Mouse (Mus musculus): ENCODE results near the gene Chchd6. TPM values are rescaled to one million over a fixed set of nuclear protein-coding genes. Genes with fewer than 3 reads are reported as not detected.
A peak's percentile ranks its signal among the peaks of the same experiment; 100 is the strongest.

Gene Chchd6
- polyA plus RNA-seq, 1 experiment from 2014 or later: 168 TPM

GRCm38 (mm10) chr6:89569370-89569769 lies 26.1 kb downstream of the Chchd6 start:
- Histone ChIP-seq H3K4me3 (replicated peaks; ENCODE audit: low read length) (no peak overlapping the region), H3K9ac (replicated peaks; ENCODE audit: low read depth, low read length) (no peak overlapping the region), H3K4me1 (replicated peaks; ENCODE audit: control insufficient read depth, insufficient read depth, low read length) (no peaks in the 10 kb centered on the region), H3K36me3 (ENCODE audit: control insufficient read depth, insufficient read depth) (0 out of 2 replicates have a peak, but pooled peaks cover 2% of the 10 kb centered on the region), H3K27ac (ENCODE audit: low read length) (no peak overlapping the region), H3K27me3 (replicated peaks; ENCODE audit: control insufficient read depth, insufficient read depth, low read length) (no peaks in the 10 kb centered on the region), H3K4me2 (ENCODE audit: low read length) (no peak overlapping the region), H3K9me3 (ENCODE audit: control insufficient read depth, low read length) (no peaks in the 10 kb centered on the region)
- no peak for ATAC-seq
- WGBS: 72% methylated on average over 4 of the region's 4 CpGs

GRCm38 (mm10) chr6:89566740-89567139 lies 28.7 kb downstream of the Chchd6 start:
- Histone ChIP-seq H3K27me3 (replicated peaks; ENCODE audit: control insufficient read depth, insufficient read depth, low read length) (no peaks in the 10 kb centered on the region), H3K9me3 (ENCODE audit: control insufficient read depth, low read length) (no peaks in the 10 kb centered on the region), H3K27ac (ENCODE audit: low read length) (no peak overlapping the region), H3K4me3 (replicated peaks; ENCODE audit: low read length) (no peak overlapping the region), H3K36me3 (ENCODE audit: control insufficient read depth, insufficient read depth) (0 out of 2 replicates have a peak, but pooled peaks cover 2% of the 10 kb centered on the region), H3K4me1 (replicated peaks; ENCODE audit: control insufficient read depth, insufficient read depth, low read length) (no peaks in the 10 kb centered on the region), H3K4me2 (ENCODE audit: low read length) (no peak overlapping the region), H3K9ac (replicated peaks; ENCODE audit: low read depth, low read length) (no peak overlapping the region)
- WGBS: 46% methylated on average over 4 of the region's 4 CpGs
- no peak for ATAC-seq

DNA sequence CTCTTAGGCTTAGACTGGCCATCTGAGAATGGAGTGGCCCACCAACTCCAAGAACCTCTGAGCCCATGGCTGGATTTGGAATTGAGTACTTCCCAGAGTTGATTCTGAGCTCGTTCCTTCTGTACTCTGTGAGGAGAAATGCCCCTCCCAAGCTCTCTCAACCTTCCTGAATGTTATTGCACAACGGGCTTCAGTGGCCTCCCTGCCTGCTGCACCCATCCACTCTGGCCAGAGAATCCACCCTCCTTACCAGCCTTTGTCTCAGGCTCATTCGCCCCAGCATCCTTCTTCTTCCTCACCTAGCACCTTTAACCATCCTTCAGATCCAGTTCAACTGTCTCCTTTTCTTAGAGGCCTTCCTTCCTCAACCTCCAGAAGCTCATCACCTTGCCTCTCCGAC lies 32.1 kb downstream of the Chchd6 start:
- Histone ChIP-seq H3K4me3 (replicated peaks; ENCODE audit: low read length) (no peak overlapping the region), H3K36me3 (ENCODE audit: control insufficient read depth, insufficient read depth) (0 out of 2 replicates have a peak, but pooled peaks cover 2% of the 10 kb centered on the region), H3K4me1 (replicated peaks; ENCODE audit: control insufficient read depth, insufficient read depth, low read length) (no peaks in the 10 kb centered on the region), H3K27me3 (replicated peaks; ENCODE audit: control insufficient read depth, insufficient read depth, low read length) (no peaks in the 10 kb centered on the region), H3K27ac (ENCODE audit: low read length) (no peak overlapping the region), H3K4me2 (ENCODE audit: low read length) (no peak overlapping the region), H3K9me3 (ENCODE audit: control insufficient read depth, low read length) (no peaks in the 10 kb centered on the region), H3K9ac (replicated peaks; ENCODE audit: low read depth, low read length) (no peak overlapping the region)
- WGBS: 84% methylated on average over 4 of the region's 4 CpGs
- no peak for ATAC-seq

DNA sequence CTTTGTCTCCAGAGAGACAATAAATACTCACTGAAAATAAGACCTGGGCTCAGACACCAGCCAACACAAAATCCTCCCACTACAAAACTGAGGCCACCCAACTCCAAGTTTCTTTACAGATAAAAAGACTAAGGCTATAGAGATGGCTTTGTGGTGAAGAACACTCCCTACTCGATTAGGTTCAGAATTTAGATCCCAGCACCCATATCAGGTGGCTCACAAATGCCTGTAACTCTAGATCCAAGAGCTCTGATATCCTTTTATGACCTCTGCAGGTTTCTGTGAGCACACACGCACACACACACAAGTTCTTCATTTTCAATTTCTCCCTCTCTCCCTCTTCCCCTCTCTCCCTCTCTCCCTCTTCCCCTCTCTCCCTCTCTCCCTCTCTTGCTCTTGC lies 34.6 kb downstream of the Chchd6 start:
- no peak for ATAC-seq
- 77% methylated on average over 2 of the region's 2 CpGs for WGBS
- Histone ChIP-seq H3K9ac (replicated peaks; ENCODE audit: low read depth, low read length) (no peak overlapping the region), H3K27me3 (replicated peaks; ENCODE audit: control insufficient read depth, insufficient read depth, low read length) (no peaks in the 10 kb centered on the region), H3K9me3 (ENCODE audit: control insufficient read depth, low read length) (no peaks in the 10 kb centered on the region), H3K4me3 (replicated peaks; ENCODE audit: low read length) (no peak overlapping the region), H3K4me2 (ENCODE audit: low read length) (no peak overlapping the region), H3K4me1 (replicated peaks; ENCODE audit: control insufficient read depth, insufficient read depth, low read length) (no peaks in the 10 kb centered on the region), H3K27ac (ENCODE audit: low read length) (no peak overlapping the region), H3K36me3 (ENCODE audit: control insufficient read depth, insufficient read depth) (no peaks in the 10 kb centered on the region)

GRCm38 (mm10) chr6:89557654-89558053 lies 37.8 kb downstream of the Chchd6 start:
- 75% methylated on average over 4 of the region's 4 CpGs for WGBS
- H3K4me3 ChIP-seq (replicated peaks; ENCODE audit: low read length): no peak overlapping the region
- no peaks in the 10 kb centered on the region for H3K27me3 ChIP-seq (replicated peaks; ENCODE audit: control insufficient read depth, insufficient read depth, low read length)
- ATAC-seq: no peak
- H3K9ac ChIP-seq (replicated peaks; ENCODE audit: low read depth, low read length): no peak overlapping the region
- no peak overlapping the region for H3K4me2 ChIP-seq (ENCODE audit: low read length)
- H3K4me1 ChIP-seq (replicated peaks; ENCODE audit: control insufficient read depth, insufficient read depth, low read length): peaks cover 4% of the 10 kb centered on the region
- no peak overlapping the region for H3K27ac ChIP-seq (ENCODE audit: low read length)
- no peaks in the 10 kb centered on the region for H3K36me3 ChIP-seq (ENCODE audit: control insufficient read depth, insufficient read depth)
- no peaks in the 10 kb centered on the region for H3K9me3 ChIP-seq (ENCODE audit: control insufficient read depth, low read length)

GRCm38 (mm10) chr6:89556566-89556965 lies 38.9 kb downstream of the Chchd6 start:
- 38% methylated on average over 7 of the region's 7 CpGs for WGBS
- no peak for ATAC-seq
- H3K36me3 ChIP-seq (ENCODE audit: control insufficient read depth, insufficient read depth): no peaks in the 10 kb centered on the region

GRCm38 (mm10) chr6:89555971-89556370 lies 39.5 kb downstream of the Chchd6 start:
- ATAC-seq: no peak
- no peak overlapping the region for H3K4me3 ChIP-seq (replicated peaks; ENCODE audit: low read length)
- H3K9ac ChIP-seq (replicated peaks; ENCODE audit: low read depth, low read length): no peak overlapping the region
- H3K9me3 ChIP-seq (ENCODE audit: control insufficient read depth, low read length): no peaks in the 10 kb centered on the region
- H3K27me3 ChIP-seq (replicated peaks; ENCODE audit: control insufficient read depth, insufficient read depth, low read length): no peaks in the 10 kb centered on the region
- no peaks in the 10 kb centered on the region for H3K36me3 ChIP-seq (ENCODE audit: control insufficient read depth, insufficient read depth)
- H3K27ac ChIP-seq (ENCODE audit: low read length): no peak overlapping the region
- 100% methylated on average over 1 of the region's 1 CpGs for WGBS
- H3K4me2 ChIP-seq (ENCODE audit: low read length): no peak overlapping the region
- H3K4me1 ChIP-seq (replicated peaks; ENCODE audit: control insufficient read depth, insufficient read depth, low read length): peaks cover 4% of the 10 kb centered on the region

More at GRCm38 (mm10) chr6:89556566-89556965, 38.9 kb downstream of the Chchd6 start:
- Histone ChIP-seq H3K9ac (replicated peaks; ENCODE audit: low read depth, low read length) (no peak overlapping the region), H3K4me1 (replicated peaks; ENCODE audit: control insufficient read depth, insufficient read depth, low read length) (peaks cover 4% of the 10 kb centered on the region), H3K4me2 (ENCODE audit: low read length) (no peak overlapping the region), H3K9me3 (ENCODE audit: control insufficient read depth, low read length) (no peaks in the 10 kb centered on the region), H3K4me3 (replicated peaks; ENCODE audit: low read length) (no peak overlapping the region), H3K27me3 (replicated peaks; ENCODE audit: control insufficient read depth, insufficient read depth, low read length) (no peaks in the 10 kb centered on the region), H3K27ac (ENCODE audit: low read length) (no peak overlapping the region)

DNA sequence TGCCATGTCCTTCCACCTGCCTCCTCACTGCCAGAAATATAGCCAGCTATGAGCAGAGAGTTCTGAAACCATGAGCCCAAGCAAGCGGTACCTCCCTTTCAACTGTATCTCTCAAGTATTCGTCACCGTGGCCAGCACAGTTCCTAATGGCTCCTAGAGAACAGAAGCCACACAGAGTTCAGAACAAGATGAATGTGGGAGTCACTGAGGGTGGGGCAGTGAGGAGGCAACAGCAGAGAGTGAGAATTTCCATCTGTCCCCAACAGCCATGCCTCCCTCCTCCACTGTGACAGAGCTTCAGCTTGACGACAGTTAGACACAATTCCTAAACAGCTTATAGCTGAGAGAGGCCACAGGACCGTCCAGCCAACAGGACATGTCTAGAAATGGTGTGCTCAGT lies 41.4 kb downstream of the Chchd6 start:
- no peak overlapping the region for H3K4me2 ChIP-seq (ENCODE audit: low read length)
- H3K27me3 ChIP-seq (replicated peaks; ENCODE audit: control insufficient read depth, insufficient read depth, low read length): no peaks in the 10 kb centered on the region
- ATAC-seq: no peak
- H3K4me3 ChIP-seq (replicated peaks; ENCODE audit: low read length): no peak overlapping the region
- peaks cover 4% of the 10 kb centered on the region for H3K4me1 ChIP-seq (replicated peaks; ENCODE audit: control insufficient read depth, insufficient read depth, low read length)
- H3K9me3 ChIP-seq (ENCODE audit: control insufficient read depth, low read length): no peaks in the 10 kb centered on the region
- H3K9ac ChIP-seq (replicated peaks; ENCODE audit: low read depth, low read length): no peak overlapping the region
- no peaks in the 10 kb centered on the region for H3K36me3 ChIP-seq (ENCODE audit: control insufficient read depth, insufficient read depth)
- H3K27ac ChIP-seq (ENCODE audit: low read length): no peak overlapping the region
- 84% methylated on average over 5 of the region's 5 CpGs for WGBS

DNA sequence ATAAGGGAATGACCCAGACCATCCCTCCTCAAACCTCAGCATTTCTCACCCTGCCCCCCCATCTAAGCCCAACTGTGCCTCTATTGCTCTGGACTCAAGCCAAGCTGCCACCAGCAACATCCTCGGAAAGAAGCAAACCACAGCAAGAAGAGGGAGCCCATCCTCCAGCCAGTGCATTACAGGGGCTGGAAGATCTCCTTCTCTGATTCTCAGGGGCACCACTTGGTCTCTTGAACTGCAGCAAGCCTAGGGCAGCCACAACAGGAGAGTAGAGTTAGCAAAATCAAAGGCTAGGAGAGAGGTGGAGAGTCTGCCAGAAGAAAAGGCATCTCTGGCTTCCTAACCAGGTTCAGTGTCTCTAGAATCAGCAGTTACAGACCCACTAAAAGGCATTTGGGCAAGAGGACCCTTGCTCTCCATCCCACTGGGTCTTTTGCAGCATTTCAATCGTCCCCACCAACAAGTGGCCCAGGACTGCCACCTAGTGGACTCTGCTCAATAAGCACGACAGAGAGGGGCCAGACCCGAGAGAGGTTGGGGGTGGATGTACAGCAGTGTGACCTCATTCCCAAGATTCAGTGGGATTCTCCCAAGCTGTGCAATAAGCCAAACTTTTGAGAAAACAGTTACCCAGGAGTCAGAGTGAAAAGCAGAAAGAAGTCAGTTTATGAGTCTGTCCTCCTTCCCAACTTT lies 42.3 kb downstream of the Chchd6 start:
- Histone ChIP-seq H3K36me3 (ENCODE audit: control insufficient read depth, insufficient read depth) (no peaks in the 10 kb centered on the region), H3K27me3 (replicated peaks; ENCODE audit: control insufficient read depth, insufficient read depth, low read length) (no peaks in the 10 kb centered on the region), H3K4me2 (ENCODE audit: low read length) (no peak overlapping the region), H3K9ac (replicated peaks; ENCODE audit: low read depth, low read length) (no peak overlapping the region), H3K4me1 (replicated peaks; ENCODE audit: control insufficient read depth, insufficient read depth, low read length) (peaks cover 4% of the 10 kb centered on the region), H3K27ac (ENCODE audit: low read length) (no peak overlapping the region), H3K9me3 (ENCODE audit: control insufficient read depth, low read length) (no peaks in the 10 kb centered on the region), H3K4me3 (replicated peaks; ENCODE audit: low read length) (no peak overlapping the region)
- peak; percentile 70 for ATAC-seq
- 6% methylated on average over 4 of the region's 4 CpGs for WGBS
